Mouse (Mus musculus) heart, embryonic 13.5 days (tissue): ENCODE data around the gene Kpna6. TPM values are rescaled to one million over a fixed set of nuclear protein-coding genes. Genes with fewer than 3 reads are reported as not detected.
A peak's percentile ranks its signal among the peaks of the same experiment; 100 is the strongest.

ENCODE experiments used
- ATAC-seq: fragments of 200-750 bp; cut with Nextera tagmentation; 2 replicates; pipeline ENCODE4 v1.8.0; 2017; ENCODE audit warnings: moderate TSS enrichment; ENCODE audit not compliant: insufficient number of reproducible peaks, low FRiP score, low TSS enrichment; ENCODE audit errors: extremely low read depth
- H3K27ac ChIP-seq: fragments of 300-500 bp; sonication (generic); replicated peaks from 2 replicates; pipeline ENCODE4 v1.5.1; 2015; ENCODE audit warnings: moderate library complexity, mild to moderate bottlenecking, inconsistent platforms
- H3K27me3 ChIP-seq: fragments of 300-500 bp; sonication (generic); replicated peaks from 2 replicates; pipeline ENCODE4 v1.6.1; 2015; ENCODE audit warnings: mild to moderate bottlenecking, inconsistent platforms
- H3K36me3 ChIP-seq: fragments of 300-500 bp; sonication (generic); 2 replicates; pipeline ENCODE4 v1.6.1; 2015; ENCODE audit warnings: mild to moderate bottlenecking, inconsistent platforms
- H3K4me1 ChIP-seq: fragments of 300-500 bp; sonication (generic); 2 replicates; pipeline ENCODE4 v1.6.1; 2015; ENCODE audit warnings: inconsistent platforms
- H3K4me2 ChIP-seq: fragments of 300-500 bp; sonication (generic); 2 replicates; pipeline ENCODE4 v1.6.1; 2015; ENCODE audit warnings: inconsistent platforms, mild to moderate bottlenecking, moderate library complexity
- H3K4me3 ChIP-seq: fragments of 300-500 bp; sonication (generic); 2 replicates; pipeline ENCODE4 v1.5.1; 2015; ENCODE audit warnings: moderate library complexity, mild to moderate bottlenecking, inconsistent platforms
- H3K9ac ChIP-seq: fragments of 300-500 bp; sonication (generic); 2 replicates; pipeline ENCODE4 v1.6.1; 2015; ENCODE audit warnings: inconsistent platforms, mild to moderate bottlenecking, moderate library complexity
- H3K9me3 ChIP-seq: fragments of 300-500 bp; sonication (generic); 2 replicates; pipeline ENCODE4 v1.6.1; 2016; ENCODE audit warnings: inconsistent platforms
- WGBS: fragments of 180-500 bp; shearing (Covaris S2); methylation state at CpG from one replicate; pipeline ENCODE4 v1.1.7; 2015; ENCODE audit warnings: mixed read lengths; 5-methylcytosine and 5-hydroxymethylcytosine counted together
- polyA plus RNA-seq: library from polyadenylated mRNA; unstranded; fragments of >200 nt; fragmentation: Nextera tagmentation; extraction: Ambion mirVana; gene quantifications from 2 replicates; pipeline ENCODE4 v1.2.1, GENCODE M21; 2015

Kpna6 gene
- polyA plus RNA-seq, 1 experiment from 2014 or later: 13.3 TPM

GRCm38 (mm10) chr4:129695815-129696157 lies 23.2 kb upstream of the Kpna6 start:
- WGBS: 18% methylated on average over 6 of the region's 6 CpGs
- ATAC-seq: no peak
- Histone ChIP-seq H3K36me3 (peaks cover 36% of the 10 kb centered on the region), H3K4me1 (peaks cover 33% of the 10 kb centered on the region), H3K4me2 (peak overlapping the region; percentile 82), H3K4me3 (peak overlapping the region; percentile 80), H3K9me3 (no peaks in the 10 kb centered on the region), H3K27me3 (no peaks in the 10 kb centered on the region), H3K9ac (peak overlapping the region; percentile 90), H3K27ac (peak overlapping the region; percentile 89)

DNA sequence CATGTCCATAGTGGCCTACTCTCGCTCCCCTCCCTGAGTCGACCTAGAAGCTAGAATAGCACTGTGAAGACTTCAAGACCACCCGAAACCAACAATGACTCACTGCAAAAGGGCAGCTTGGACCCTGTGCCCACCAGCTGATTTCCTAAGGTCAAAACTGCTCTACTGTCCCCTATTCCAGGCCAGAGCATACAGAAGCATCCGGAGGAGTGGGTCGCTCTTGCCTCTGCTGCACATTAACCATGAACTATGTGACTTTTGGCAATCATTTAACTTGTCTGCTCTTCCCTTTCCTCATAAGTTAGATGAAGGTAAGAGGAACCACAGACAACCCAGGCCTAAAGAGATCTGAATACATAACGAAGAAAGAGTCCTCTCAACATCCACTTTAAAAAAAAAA lies 12.0 kb upstream of the Kpna6 start:
- ATAC-seq: no peak
- Histone ChIP-seq H3K4me3 (no peak overlapping the region), H3K9ac (no peak overlapping the region), H3K36me3 (peaks cover 97% of the 10 kb centered on the region), H3K27ac (no peak overlapping the region), H3K9me3 (no peaks in the 10 kb centered on the region), H3K4me2 (no peak overlapping the region), H3K27me3 (no peaks in the 10 kb centered on the region), H3K4me1 (no peaks in the 10 kb centered on the region)
- 90% methylated on average over 6 of the region's 6 CpGs for WGBS

GRCm38 (mm10) chr4:129683901-129684493 lies 11.4 kb upstream of the Kpna6 start:
- 89% methylated on average over 11 of the region's 11 CpGs for WGBS
- Histone ChIP-seq H3K9me3 (no peaks in the 10 kb centered on the region), H3K4me3 (no peak overlapping the region), H3K4me1 (no peaks in the 10 kb centered on the region), H3K4me2 (no peak overlapping the region), H3K9ac (no peak overlapping the region), H3K27me3 (no peaks in the 10 kb centered on the region), H3K27ac (no peak overlapping the region), H3K36me3 (peaks cover 96% of the 10 kb centered on the region)
- no peak for ATAC-seq

GRCm38 (mm10) chr4:129681837-129682236 lies 9.3 kb upstream of the Kpna6 start:
- ATAC-seq: no peak
- WGBS: 96% methylated on average over 11 of the region's 11 CpGs
- Histone ChIP-seq H3K4me2 (no peak overlapping the region), H3K27ac (no peak overlapping the region), H3K9me3 (no peaks in the 10 kb centered on the region), H3K4me3 (no peak overlapping the region), H3K36me3 (peaks cover 97% of the 10 kb centered on the region), H3K9ac (no peak overlapping the region), H3K27me3 (no peaks in the 10 kb centered on the region), H3K4me1 (no peaks in the 10 kb centered on the region)

DNA sequence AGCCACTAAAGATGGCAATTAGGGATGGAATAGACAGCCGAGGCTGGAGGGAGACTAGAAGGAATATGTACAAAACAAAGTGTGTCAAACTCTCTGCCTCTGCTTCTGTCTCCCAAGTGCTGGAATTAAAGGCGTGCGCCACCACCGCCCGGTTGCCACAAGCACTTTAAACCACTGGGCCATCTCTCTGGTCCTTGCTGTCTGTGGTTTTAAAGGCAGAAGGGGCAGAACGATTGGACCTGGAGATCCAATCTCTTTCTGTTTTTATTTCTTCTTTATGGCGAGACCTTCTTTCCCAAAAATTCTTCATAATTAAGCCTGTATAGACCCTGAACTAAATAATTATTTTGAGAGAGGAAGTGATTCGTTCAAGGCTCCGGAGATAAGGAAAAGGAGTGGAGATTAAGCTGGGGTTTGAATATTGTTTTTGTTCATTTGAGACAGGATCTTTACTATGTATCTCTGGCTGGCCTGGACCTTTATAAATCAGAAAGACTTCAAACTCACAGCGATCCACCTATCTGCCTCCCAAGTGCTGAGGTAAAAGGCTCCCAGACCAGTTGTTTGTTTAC lies 397 bp upstream of the Kpna6 start:
- 4% methylated on average over 10 of the region's 10 CpGs for WGBS
- peak overlapping the region; percentile 97 for H3K27ac ChIP-seq
- ATAC-seq: no peak

GRCm38 (mm10) chr4:129671491-129672082 lies 980 bp downstream of the Kpna6 start:
- peak overlapping the region; percentile 97 for H3K27ac ChIP-seq
- H3K4me1 ChIP-seq: peaks cover 20% of the 10 kb centered on the region
- peaks cover 35% of the 10 kb centered on the region for H3K36me3 ChIP-seq
- 6% methylated on average over 12 of the region's 12 CpGs for WGBS
- peak overlapping the region; percentile 93 for H3K4me3 ChIP-seq
- ATAC-seq: no peak
- H3K4me2 ChIP-seq: peak overlapping the region; percentile 90
- peak overlapping the region; percentile 97 for H3K9ac ChIP-seq
- H3K27me3 ChIP-seq: no peaks in the 10 kb centered on the region
- H3K9me3 ChIP-seq: no peaks in the 10 kb centered on the region

More for the DNA sequence above, 397 bp upstream of the Kpna6 start:
- Histone ChIP-seq H3K9ac (peak overlapping the region; percentile 97), H3K4me2 (peak overlapping the region; percentile 90), H3K9me3 (no peaks in the 10 kb centered on the region), H3K4me3 (peak overlapping the region; percentile 93), H3K4me1 (peaks cover 20% of the 10 kb centered on the region), H3K36me3 (peaks cover 38% of the 10 kb centered on the region), H3K27me3 (no peaks in the 10 kb centered on the region)

DNA sequence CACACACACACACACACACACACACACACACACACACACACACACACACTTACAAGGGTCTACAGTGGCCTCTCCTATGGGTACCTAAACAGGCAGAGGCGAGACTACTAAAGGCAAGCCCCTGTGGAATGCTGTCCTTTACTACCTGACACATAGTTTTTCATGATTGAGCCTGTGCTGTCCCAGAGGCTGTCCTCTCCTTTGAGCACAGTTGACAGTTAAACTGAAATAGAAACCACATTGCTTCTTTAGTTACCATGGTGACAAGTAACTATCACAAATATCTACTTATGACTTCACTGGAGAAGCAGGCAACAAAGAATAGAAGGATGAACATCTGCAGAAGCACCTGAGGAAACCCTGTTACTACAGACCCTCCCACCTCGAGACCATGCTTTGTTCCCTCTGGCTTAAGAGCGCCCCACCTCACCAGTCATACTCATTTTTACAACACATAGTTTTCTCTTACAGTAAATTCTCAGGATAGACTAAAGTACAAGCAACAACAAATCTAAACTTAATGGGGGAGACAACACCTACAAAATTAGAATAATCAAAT lies 10.2 kb downstream of the Kpna6 start:
- Histone ChIP-seq H3K27me3 (no peaks in the 10 kb centered on the region), H3K36me3 (peaks cover 78% of the 10 kb centered on the region), H3K9me3 (no peaks in the 10 kb centered on the region), H3K4me3 (no peak overlapping the region), H3K4me1 (no peaks in the 10 kb centered on the region), H3K9ac (no peak overlapping the region), H3K27ac (no peak overlapping the region), H3K4me2 (no peak overlapping the region)
- WGBS: 75% methylated on average over 3 of the region's 3 CpGs
- no peak for ATAC-seq

GRCm38 (mm10) chr4:129661584-129661983 lies 11.0 kb downstream of the Kpna6 start:
- Histone ChIP-seq H3K9me3 (no peaks in the 10 kb centered on the region), H3K27ac (no peak overlapping the region), H3K4me3 (no peak overlapping the region), H3K9ac (no peak overlapping the region), H3K4me2 (no peak overlapping the region), H3K4me1 (no peaks in the 10 kb centered on the region), H3K27me3 (no peaks in the 10 kb centered on the region), H3K36me3 (peaks cover 79% of the 10 kb centered on the region)
- 92% methylated on average over 3 of the region's 3 CpGs for WGBS
- no peak for ATAC-seq

DNA sequence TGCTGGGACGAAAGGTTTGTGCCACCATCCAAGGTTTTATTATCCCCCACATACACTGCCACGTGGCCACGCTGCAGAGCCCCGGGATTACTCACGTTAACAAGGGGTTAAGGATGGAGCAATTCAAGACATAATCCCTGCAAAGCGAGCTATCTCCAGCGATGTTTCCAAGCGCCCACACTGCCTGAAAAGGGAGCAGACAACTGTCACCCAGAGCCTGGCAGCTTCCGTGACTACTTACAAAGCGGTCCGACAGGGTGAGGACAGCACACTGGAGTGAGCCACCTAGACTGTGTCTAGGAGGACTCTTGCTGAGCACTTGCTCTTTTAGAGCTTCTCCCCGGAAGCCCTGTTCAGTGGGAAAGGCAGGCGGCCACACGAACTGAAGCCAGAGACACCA lies 17.8 kb downstream of the Kpna6 start:
- 88% methylated on average over 14 of the region's 14 CpGs for WGBS
- H3K36me3 ChIP-seq: peaks cover 96% of the 10 kb centered on the region
- H3K4me3 ChIP-seq: no peak overlapping the region

DNA sequence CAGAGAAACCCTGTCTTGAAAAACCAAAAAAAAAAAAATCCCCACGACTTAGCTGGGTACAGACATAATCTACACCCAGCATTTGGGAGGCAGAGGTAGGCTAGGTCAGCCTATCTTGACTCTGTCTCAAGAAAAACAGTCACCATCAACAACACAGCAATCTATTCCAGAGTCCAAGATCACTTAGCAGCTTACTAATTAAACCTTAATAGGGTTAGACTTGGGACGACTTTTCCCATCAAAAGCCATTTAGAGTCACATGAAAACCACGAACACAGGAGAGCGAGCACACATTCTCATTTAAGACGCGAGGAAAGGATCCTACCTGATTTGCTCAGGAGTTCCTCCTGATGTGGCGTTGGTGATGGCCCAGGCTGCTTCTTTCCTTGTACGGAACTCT lies 22.2 kb downstream of the Kpna6 start:
- Histone ChIP-seq H3K27me3 (no peaks in the 10 kb centered on the region), H3K4me2 (no peak overlapping the region), H3K9ac (no peak overlapping the region), H3K9me3 (no peaks in the 10 kb centered on the region), H3K4me3 (no peak overlapping the region), H3K4me1 (no peaks in the 10 kb centered on the region), H3K27ac (no peak overlapping the region), H3K36me3 (peaks cover 96% of the 10 kb centered on the region)
- WGBS: 93% methylated on average over 8 of the region's 8 CpGs
- no peak for ATAC-seq

More for the DNA sequence above, 17.8 kb downstream of the Kpna6 start:
- Histone ChIP-seq H3K9ac (no peak overlapping the region), H3K4me2 (no peak overlapping the region), H3K27me3 (no peaks in the 10 kb centered on the region), H3K27ac (no peak overlapping the region), H3K9me3 (no peaks in the 10 kb centered on the region), H3K4me1 (no peaks in the 10 kb centered on the region)
- no peak for ATAC-seq

GRCm38 (mm10) chr4:129648656-129649055 lies 23.9 kb downstream of the Kpna6 start:
- ATAC-seq: no peak
- H3K36me3 ChIP-seq: peaks cover 96% of the 10 kb centered on the region
- no peak overlapping the region for H3K4me3 ChIP-seq
- no peak overlapping the region for H3K4me2 ChIP-seq
- no peak overlapping the region for H3K27ac ChIP-seq
- H3K9ac ChIP-seq: no peak overlapping the region
- WGBS: 82% methylated on average over 1 of the region's 1 CpGs
- H3K4me1 ChIP-seq: no peaks in the 10 kb centered on the region
- H3K27me3 ChIP-seq: no peaks in the 10 kb centered on the region
- H3K9me3 ChIP-seq: no peaks in the 10 kb centered on the region
